Mouse (Mus musculus) lung, embryonic 16.5 days (tissue): ENCODE data around the gene Per1. TPM values are rescaled to one million over a fixed set of nuclear protein-coding genes. Genes with fewer than 3 reads are reported as not detected.

Experiments used
- ATAC-seq: fragments of 200-750 bp; cut with Nextera tagmentation; 2 replicates; pipeline ENCODE4 v1.8.0; 2017; ENCODE audit warnings: low read depth, mild to moderate bottlenecking, moderate library complexity
- H3K27ac ChIP-seq: fragments of 300-500 bp; sonication (generic); 2 replicates; pipeline ENCODE4 v1.5.1; 2014; ENCODE audit warnings: mild to moderate bottlenecking, control low read depth, low read length
- H3K27me3 ChIP-seq: fragments of 300-500 bp; sonication (generic); 2 replicates; pipeline ENCODE4 v1.6.1; 2014; ENCODE audit warnings: low read depth, low read length, mixed read lengths; ENCODE audit not compliant: control insufficient read depth, insufficient read depth
- H3K36me3 ChIP-seq: fragments of 300-500 bp; sonication (generic); 2 replicates; pipeline ENCODE4 v1.6.1; 2014; ENCODE audit warnings: low read length; ENCODE audit not compliant: control insufficient read depth, insufficient read depth
- H3K4me1 ChIP-seq: fragments of 300-500 bp; sonication (generic); replicated peaks from 2 replicates; pipeline ENCODE4 v1.6.1; 2014; ENCODE audit warnings: low read length, mixed read lengths; ENCODE audit not compliant: control insufficient read depth, insufficient read depth
- H3K4me2 ChIP-seq: fragments of 300-500 bp; sonication (generic); 2 replicates; pipeline ENCODE4 v1.6.1; 2014; ENCODE audit warnings: low read depth, low read length, control low read depth
- H3K4me3 ChIP-seq: fragments of 300-500 bp; sonication (generic); 2 replicates; pipeline ENCODE4 v1.5.1; 2014; ENCODE audit warnings: mild to moderate bottlenecking, low read length, control low read depth
- H3K9ac ChIP-seq: fragments of 300-500 bp; sonication (generic); 2 replicates; pipeline ENCODE4 v1.6.1; 2014; ENCODE audit warnings: low read length, control low read depth
- H3K9me3 ChIP-seq: fragments of 300-500 bp; sonication (generic); 2 replicates; pipeline ENCODE4 v1.6.1; 2016; ENCODE audit warnings: low read length; ENCODE audit not compliant: control insufficient read depth
- WGBS: fragments of 180-500 bp; shearing (Covaris S2); extraction: QIAGEN DNeasy Blood & Tissue Kit; methylation state at CpG from one replicate; pipeline ENCODE4 v1.1.7; 2014; 5-methylcytosine and 5-hydroxymethylcytosine counted together
- polyA plus RNA-seq: library from polyadenylated mRNA; unstranded; fragments of >200 nt; fragmentation: Nextera tagmentation; extraction: Ambion mirVana; gene quantifications from 2 replicates; pipeline ENCODE4 v1.2.1, GENCODE M21; 2015

Gene Per1
- polyA plus RNA-seq, 1 experiment from 2014 or later: 32.4 TPM

DNA sequence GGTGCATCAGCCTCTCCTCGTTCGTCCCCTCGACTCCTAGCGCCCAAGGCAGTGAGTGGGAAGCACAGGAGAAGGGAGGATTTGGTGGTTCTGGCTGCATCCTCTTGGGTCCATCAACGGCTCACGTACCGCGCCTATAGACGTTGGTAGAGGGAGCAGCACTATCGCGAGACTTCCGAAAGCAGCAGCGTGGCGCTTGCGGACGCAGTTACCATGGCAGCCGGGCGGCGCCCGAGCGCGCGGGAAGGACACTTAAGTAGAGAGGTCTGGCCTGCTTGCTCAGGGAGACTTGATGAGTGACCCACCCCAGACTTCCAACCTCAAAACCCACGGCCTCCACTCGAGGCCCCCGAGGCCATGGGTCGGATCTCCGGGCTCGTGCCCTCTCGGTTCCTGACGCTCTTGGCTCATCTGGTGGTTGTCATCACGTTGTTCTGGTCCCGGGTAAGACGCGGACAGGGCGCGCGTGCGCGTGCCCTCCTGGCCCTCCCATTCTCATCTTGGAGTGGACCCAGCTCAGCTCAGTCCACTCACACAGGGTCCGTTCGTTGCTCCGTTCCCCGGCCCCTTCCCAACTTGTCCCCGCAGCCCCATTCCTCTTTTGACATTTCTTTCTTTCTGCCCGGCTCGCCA, 24.3 kb upstream of the Per1 start, which contains the start of gene Tmem107:
TSS of gene Tmem107 (plus strand) at position 217 of the 633 bp plus-strand sequence.
- no peaks in the 10 kb centered on the region for H3K36me3 ChIP-seq
- peak; percentile 90 for ATAC-seq
- peak within 1 kb of the TSS; percentile 84 for H3K9ac ChIP-seq
- WGBS: 0% methylated on average over 47 of the region's 47 CpGs
- peak within 1 kb of the TSS; percentile 71 for H3K4me3 ChIP-seq
- H3K27ac ChIP-seq: peak within 1 kb of the TSS; percentile 96
- H3K27me3 ChIP-seq: no peaks in the 10 kb centered on the region
- peak within 1 kb of the TSS; percentile 69 for H3K4me2 ChIP-seq
- no peaks in the 10 kb centered on the region for H3K9me3 ChIP-seq
- H3K4me1 ChIP-seq: peaks cover 36% of the 10 kb centered on the region

GRCm38 (mm10) chr11:69071262-69071661, 23.8 kb upstream of the Per1 start:
- Histone ChIP-seq H3K4me1 (peaks cover 30% of the 10 kb centered on the region), H3K27ac (peak overlapping the region; percentile 96), H3K36me3 (no peaks in the 10 kb centered on the region), H3K9ac (peak overlapping the region; percentile 84), H3K4me3 (peak overlapping the region; percentile 71), H3K9me3 (no peaks in the 10 kb centered on the region), H3K27me3 (no peaks in the 10 kb centered on the region), H3K4me2 (peak overlapping the region; percentile 69)
- 22% methylated on average over 9 of the region's 9 CpGs for WGBS
- ATAC-seq: no peak

DNA sequence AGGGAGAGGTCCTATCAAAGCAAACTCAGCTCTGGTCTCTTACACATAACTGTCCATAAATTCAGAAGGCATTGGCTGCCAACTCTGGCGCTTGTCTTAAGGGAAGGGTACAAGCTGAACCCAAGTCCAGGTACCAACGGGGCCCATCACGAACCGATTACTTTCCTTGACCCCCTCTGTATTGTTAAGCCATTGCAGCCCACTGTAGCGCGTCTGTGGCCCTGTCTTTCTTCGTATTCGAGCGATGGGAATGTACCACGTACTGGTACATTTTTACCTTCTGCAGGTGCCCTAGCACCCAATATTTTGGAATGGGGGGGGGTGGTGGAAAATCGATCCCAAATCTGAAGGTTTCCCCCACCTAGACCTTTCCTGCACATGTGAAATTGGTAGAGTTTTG, 22.8 kb upstream of the Per1 start:
- Histone ChIP-seq H3K4me3 (peak overlapping the region; percentile 38), H3K27ac (peak overlapping the region; percentile 67; the same call in 1 of the 2 replicates), H3K4me2 (peak overlapping the region; percentile 68), H3K9me3 (no peaks in the 10 kb centered on the region), H3K36me3 (no peaks in the 10 kb centered on the region), H3K9ac (no peak overlapping the region; the same call in 1 of the 2 replicates), H3K27me3 (no peaks in the 10 kb centered on the region), H3K4me1 (peaks cover 25% of the 10 kb centered on the region)
- ATAC-seq: no peak
- 84% methylated on average over 11 of the region's 11 CpGs for WGBS

DNA sequence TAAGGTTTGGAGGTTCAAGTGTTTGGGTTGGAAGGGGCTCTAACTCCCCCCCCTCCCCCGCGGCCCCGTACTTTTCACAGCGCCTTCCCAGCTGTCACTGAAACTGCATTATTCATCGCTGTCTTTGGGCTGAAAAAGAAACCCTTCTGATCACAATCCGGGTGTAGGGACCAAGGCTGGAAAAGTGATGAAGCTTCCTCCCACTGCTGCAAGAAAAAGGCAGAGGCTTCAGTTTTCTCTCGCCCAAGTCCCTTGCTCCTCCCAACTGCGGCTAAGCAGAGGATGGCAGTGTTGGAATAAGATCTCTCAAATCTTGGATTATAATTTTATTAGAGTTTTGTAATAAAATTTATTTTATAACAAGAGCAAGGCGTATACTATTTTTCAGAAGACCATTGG, 22.4 kb upstream of the Per1 start:
- Histone ChIP-seq H3K27ac (peak overlapping the region; percentile 67), H3K9ac (peak overlapping the region; percentile 46), H3K36me3 (no peaks in the 10 kb centered on the region), H3K4me1 (peaks cover 23% of the 10 kb centered on the region), H3K4me2 (peak overlapping the region; percentile 68), H3K4me3 (peak overlapping the region; percentile 38), H3K9me3 (no peaks in the 10 kb centered on the region), H3K27me3 (no peaks in the 10 kb centered on the region)
- ATAC-seq: no peak
- 6% methylated on average over 9 of the region's 9 CpGs for WGBS

DNA sequence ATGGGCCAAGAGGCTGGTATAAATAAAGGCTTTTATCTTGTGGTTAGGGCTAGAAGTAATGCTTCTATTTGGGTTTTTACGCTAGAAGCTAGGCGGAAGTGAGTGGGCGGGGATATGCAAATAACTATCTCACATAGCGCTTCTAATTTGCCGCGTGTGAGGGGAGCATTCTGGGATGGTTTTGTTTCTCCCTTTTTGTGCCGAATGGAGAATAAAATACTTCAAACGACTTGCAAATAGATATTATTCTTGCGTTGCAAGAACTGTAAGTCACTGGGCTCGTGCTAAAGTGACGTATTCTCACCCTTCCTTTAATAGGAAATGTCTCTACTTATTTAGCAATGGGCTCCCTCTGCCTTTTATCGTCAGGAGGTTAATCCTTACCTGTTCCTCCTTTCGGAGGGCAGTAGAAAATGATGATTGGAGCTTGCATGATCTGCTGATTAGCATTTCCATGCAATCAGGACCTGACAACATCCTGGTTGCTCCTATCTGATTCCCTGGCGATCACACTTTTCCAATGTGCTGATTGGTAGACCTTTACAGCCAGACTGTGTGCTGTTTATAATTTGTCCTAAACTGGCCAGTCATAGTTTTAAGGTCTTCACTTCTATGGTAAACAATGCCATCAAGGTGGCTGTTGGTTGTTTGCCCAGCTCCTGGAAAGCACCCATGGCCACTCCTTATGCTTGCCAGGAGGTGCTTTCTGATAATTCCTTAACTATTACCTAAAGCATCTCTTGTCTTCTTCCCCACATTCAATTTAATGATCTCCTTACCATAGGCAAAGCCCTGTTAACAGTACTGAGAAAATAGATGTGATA, 21.7 kb upstream of the Per1 start:
- Histone ChIP-seq H3K4me3 (peak overlapping the region; percentile 38), H3K27ac (peak overlapping the region; percentile 67), H3K36me3 (no peaks in the 10 kb centered on the region), H3K4me1 (peaks cover 21% of the 10 kb centered on the region), H3K9ac (peak overlapping the region; percentile 46), H3K9me3 (no peaks in the 10 kb centered on the region), H3K27me3 (no peaks in the 10 kb centered on the region), H3K4me2 (peak overlapping the region; percentile 68)
- WGBS: 0% methylated on average over 14 of the region's 14 CpGs
- ATAC-seq: peak; percentile 65

DNA sequence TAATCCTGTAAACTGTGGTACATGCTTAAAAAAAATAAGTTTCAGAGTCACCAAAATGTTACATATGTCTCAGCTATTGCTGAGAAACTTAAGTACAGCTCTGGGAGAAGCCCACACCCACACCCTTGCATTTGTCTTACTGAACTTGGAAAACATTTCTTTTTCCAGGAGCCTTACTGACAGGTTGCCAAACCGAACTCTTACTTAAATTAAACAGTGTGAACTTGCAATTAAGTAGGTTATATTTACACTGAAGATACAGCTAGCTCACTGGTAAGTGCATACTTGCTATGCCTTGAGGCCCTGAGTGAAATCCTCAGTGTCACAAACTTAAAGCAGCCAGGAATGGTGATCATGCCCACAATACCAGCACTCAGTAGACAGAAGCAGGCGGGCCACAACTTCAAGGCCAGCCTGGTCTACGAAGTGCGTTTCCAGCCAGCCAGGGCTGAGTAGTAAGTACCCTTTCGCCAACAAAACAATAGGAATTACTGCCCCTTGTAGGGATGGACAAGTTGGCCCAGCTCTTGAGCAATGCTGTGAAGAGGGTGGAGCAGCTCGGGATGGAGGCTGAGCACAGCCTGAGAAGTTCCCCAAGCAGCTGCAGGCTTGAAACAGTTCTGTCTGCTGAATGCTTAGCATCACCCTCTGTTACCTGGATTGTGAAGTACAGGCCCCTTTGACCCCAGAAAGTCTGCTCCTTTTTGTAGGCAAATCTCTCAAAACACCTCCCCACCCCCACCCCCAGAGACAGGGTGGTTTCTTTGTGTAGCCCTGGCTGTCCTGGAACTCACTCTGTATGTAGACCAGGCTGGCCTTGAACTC, 20.9 kb upstream of the Per1 start:
- H3K9me3 ChIP-seq: no peaks in the 10 kb centered on the region
- peaks cover 21% of the 10 kb centered on the region for H3K4me1 ChIP-seq
- WGBS: 29% methylated on average over 6 of the region's 6 CpGs
- H3K27me3 ChIP-seq: no peaks in the 10 kb centered on the region
- H3K4me3 ChIP-seq: no peak overlapping the region
- no peak overlapping the region for H3K9ac ChIP-seq
- no peak for ATAC-seq
- H3K27ac ChIP-seq: peak overlapping the region; percentile 48
- no peaks in the 10 kb centered on the region for H3K36me3 ChIP-seq
- no peak overlapping the region for H3K4me2 ChIP-seq

DNA sequence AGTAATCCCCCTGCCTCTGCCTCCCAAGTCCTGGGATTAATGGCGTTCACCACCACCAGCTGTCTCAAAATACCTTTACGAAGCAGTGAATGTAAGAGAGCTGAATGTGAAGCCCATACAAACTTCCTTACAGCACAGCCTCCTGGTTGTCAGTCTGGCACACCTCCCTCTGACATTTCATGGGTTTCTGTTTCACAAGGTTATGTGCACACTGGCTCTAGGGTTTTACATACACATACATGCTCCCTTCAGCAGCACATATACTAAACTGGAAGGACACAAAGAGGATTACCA, 20.3 kb upstream of the Per1 start:
- Histone ChIP-seq H3K27ac (no peak overlapping the region), H3K27me3 (no peaks in the 10 kb centered on the region), H3K9me3 (no peaks in the 10 kb centered on the region), H3K4me2 (no peak overlapping the region), H3K36me3 (no peaks in the 10 kb centered on the region), H3K4me1 (peaks cover 20% of the 10 kb centered on the region), H3K9ac (no peak overlapping the region), H3K4me3 (no peak overlapping the region)
- ATAC-seq: no peak
- 51% methylated on average over 2 of the region's 2 CpGs for WGBS

DNA sequence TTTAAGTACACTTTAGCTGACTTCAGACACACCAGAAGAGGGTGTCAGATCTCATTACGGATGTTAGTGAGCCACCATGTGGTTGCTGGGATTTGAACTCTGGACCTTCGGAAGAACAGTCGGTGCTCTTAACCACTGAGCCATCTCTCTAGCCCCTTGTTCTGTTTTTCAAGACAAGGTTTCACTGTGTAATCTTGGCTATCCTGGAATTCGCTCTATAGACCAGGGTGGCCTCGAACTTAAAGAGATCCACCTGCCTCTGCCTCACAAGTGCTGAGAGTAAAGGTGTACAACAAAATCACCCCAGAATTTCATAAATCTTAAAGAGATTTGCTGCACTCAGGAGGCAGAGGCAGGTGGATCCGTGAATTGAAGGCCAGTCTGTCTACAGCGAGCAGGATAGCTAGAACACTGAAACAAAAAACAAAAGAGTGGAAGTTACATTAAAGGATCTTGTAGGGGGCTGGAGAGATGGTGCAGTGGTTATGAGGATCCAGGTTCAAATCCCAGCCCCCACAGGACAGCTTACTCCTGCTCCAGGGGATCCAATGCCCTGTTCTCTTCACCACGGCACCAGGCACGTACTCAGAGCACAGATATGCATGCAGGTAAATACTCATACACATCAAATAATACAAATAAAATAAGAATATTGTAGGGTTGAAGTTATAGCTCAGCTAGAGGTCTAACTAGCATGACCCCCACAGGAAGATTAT, 19.1 kb upstream of the Per1 start:
- Histone ChIP-seq H3K9me3 (no peaks in the 10 kb centered on the region), H3K4me3 (no peak overlapping the region), H3K4me2 (no peak overlapping the region), H3K9ac (no peak overlapping the region), H3K36me3 (no peaks in the 10 kb centered on the region), H3K27me3 (no peaks in the 10 kb centered on the region), H3K4me1 (peaks cover 17% of the 10 kb centered on the region), H3K27ac (no peak overlapping the region)
- WGBS: 53% methylated on average over 8 of the region's 9 CpGs
- no peak for ATAC-seq
